Comparison of ENCODE assay signal across 16 mouse cellular contexts in genomic region chr2:29852957-29853485, GRCm38 (mm10). TPM values are rescaled to one million over a fixed set of nuclear protein-coding genes. Genes with fewer than 3 reads are reported as not detected.
DNase-seq lines count a peak whose midpoint lies in the region; ATAC-seq and TF ChIP-seq lines count a peak whose summit lies in the region.
"Had no signal": no experiment of that assay in that cellular context is flagged by ENCODE, and none has a peak within 500 bp of the region (broad histone marks: within the 10 kb centered on the region; RNA-seq: fewer than 3 reads in every experiment).

No protein-coding gene starts in this region.

- no peak for DNase-seq in limb, embryonic 14.5 days (ENCODE audit: low spot score)
- DNase-seq in limb, embryonic 10.5 days (ENCODE audit: low spot score): no peak
- DNase-seq in embryo, embryonic 9.5 days (ENCODE audit: extremely low spot score): peak; percentile 66
- DNase-seq in thymus, postnatal 36 days: no peak
- no peak for DNase-seq in retina, postnatal 1 day
- DNase-seq: adrenal gland, postnatal 36 days; cerebellum, adult 2 months; gastrocnemius, adult 2 months; kidney, adult 18-20 months; kidney, postnatal 36 days; lung, adult 18-20 months; lung, postnatal 4 days; thymus, adult 18-20 months had no signal

- no peak overlapping the region for H3K4me3 ChIP-seq in limb, embryonic 14.5 days (replicated peaks; ENCODE audit: low read length)
- no peak overlapping the region for H3K4me3 ChIP-seq in limb, embryonic 10.5 days
- H3K4me3 ChIP-seq in limb, embryonic 15.5 days: no peak overlapping the region
- no peak overlapping the region for H3K4me3 ChIP-seq in neural tube, embryonic 15.5 days (replicated peaks)
- H3K4me3 ChIP-seq: gastrocnemius, adult 2 months had no signal

- WGBS in limb, embryonic 14.5 days: 54% methylated on average over 4 of the region's 4 CpGs
- WGBS in limb, embryonic 10.5 days: 52% methylated on average over 4 of the region's 4 CpGs
- WGBS in limb, embryonic 15.5 days: 45% methylated on average over 4 of the region's 4 CpGs
- 3% methylated on average over 4 of the region's 4 CpGs for WGBS in neural tube, embryonic 15.5 days

- no peaks in the 10 kb centered on the region for H3K27me3 ChIP-seq in limb, embryonic 14.5 days (ENCODE audit: control insufficient read depth, insufficient read depth, low read length)
- peaks cover 43% of the 10 kb centered on the region for H3K27me3 ChIP-seq in limb, embryonic 10.5 days (ENCODE audit: low read depth, poor library complexity, severe bottlenecking)
- H3K27me3 ChIP-seq in limb, embryonic 15.5 days: peaks cover 12% of the 10 kb centered on the region
- no peaks in the 10 kb centered on the region for H3K27me3 ChIP-seq in neural tube, embryonic 15.5 days (replicated peaks)
- H3K27me3 ChIP-seq: Patski had no signal

- H3K9me3 ChIP-seq in limb, embryonic 14.5 days (ENCODE audit: control insufficient read depth, low read length): no peaks in the 10 kb centered on the region
- no peaks in the 10 kb centered on the region for H3K9me3 ChIP-seq in limb, embryonic 10.5 days (replicated peaks)
- H3K9me3 ChIP-seq in limb, embryonic 15.5 days: no peaks in the 10 kb centered on the region
- no peaks in the 10 kb centered on the region for H3K9me3 ChIP-seq in neural tube, embryonic 15.5 days (replicated peaks)

- TF ChIP-seq POLR2A in limb, embryonic 14.5 days (IDR thresholded peaks at IDR 0.05; ENCODE audit: borderline replicate concordance, extremely low read depth, insufficient read depth, insufficient read length): no peak

- ATAC-seq in limb, embryonic 14.5 days (ENCODE audit: low FRiP score, low read depth): no peak
- no peak for ATAC-seq in limb, embryonic 15.5 days (ENCODE audit: insufficient number of reproducible peaks, low FRiP score, low TSS enrichment, low read depth)
- ATAC-seq in neural tube, embryonic 15.5 days (ENCODE audit: low FRiP score): no peak
- ATAC-seq: Patski had no signal

- 0 out of 2 replicates have a peak overlapping the region, but pooled peaks have one; percentile 19 for H3K27ac ChIP-seq in limb, embryonic 14.5 days (replicated peaks; ENCODE audit: low read depth, low read length)
- no peak overlapping the region for H3K27ac ChIP-seq in limb, embryonic 10.5 days
- H3K27ac ChIP-seq in limb, embryonic 15.5 days: peak overlapping the region; percentile 59
- H3K27ac ChIP-seq in neural tube, embryonic 15.5 days (replicated peaks): 0 out of 2 replicates have a peak overlapping the region, but pooled peaks have one; percentile 37
- H3K27ac ChIP-seq: gastrocnemius, adult 2 months had no signal

- H3K4me2 ChIP-seq in limb, embryonic 14.5 days (replicated peaks; ENCODE audit: low read depth, low read length, severe bottlenecking): no peak overlapping the region
- H3K4me2 ChIP-seq in limb, embryonic 15.5 days: no peak overlapping the region
- no peak overlapping the region for H3K4me2 ChIP-seq in neural tube, embryonic 15.5 days

- H3K4me1 ChIP-seq in limb, embryonic 14.5 days (ENCODE audit: control insufficient read depth, insufficient read depth, low read length): no peaks in the 10 kb centered on the region
- peaks cover 13% of the 10 kb centered on the region for H3K4me1 ChIP-seq in limb, embryonic 10.5 days
- H3K4me1 ChIP-seq in limb, embryonic 15.5 days: peaks cover 13% of the 10 kb centered on the region; the same call in 1 of the 2 replicates
- peaks cover 45% of the 10 kb centered on the region for H3K4me1 ChIP-seq in neural tube, embryonic 15.5 days

- H3K36me3 ChIP-seq in limb, embryonic 14.5 days (ENCODE audit: control insufficient read depth, insufficient read depth, low read length): no peaks in the 10 kb centered on the region
- H3K36me3 ChIP-seq in limb, embryonic 10.5 days: no peaks in the 10 kb centered on the region
- H3K36me3 ChIP-seq in limb, embryonic 15.5 days: no peaks in the 10 kb centered on the region
- H3K36me3 ChIP-seq in neural tube, embryonic 15.5 days: no peaks in the 10 kb centered on the region

- H3K9ac ChIP-seq in limb, embryonic 14.5 days (ENCODE audit: low read depth, low read length, severe bottlenecking): no peak overlapping the region
- no peak overlapping the region for H3K9ac ChIP-seq in limb, embryonic 15.5 days
- H3K9ac ChIP-seq in neural tube, embryonic 15.5 days (replicated peaks): no peak overlapping the region

RNA-seq across cellular contexts. Expression of gene Cercam, which starts 15.9 kb away (rescaled TPM):
- polyA plus RNA-seq in limb, embryonic 14.5 days (2012; rRNA removed): 53.7 and 75.9 TPM in 2 replicates
- 24.8 and 28.1 TPM in 2 replicates for polyA plus RNA-seq in limb, embryonic 14.5 days (2014; fragmentation: Nextera tagmentation; extraction: Ambion mirVana)
- 8.9 and 11.4 TPM in 2 replicates for polyA plus RNA-seq in limb, embryonic 10.5 days (2016; fragmentation: Nextera tagmentation; extraction: Ambion mirVana)
- 53.1 and 64.1 TPM in 2 replicates for polyA plus RNA-seq in limb, embryonic 15.5 days (2015; fragmentation: Nextera tagmentation; extraction: Ambion mirVana)
- 25.8 and 27.4 TPM in 2 replicates for polyA plus RNA-seq in neural tube, embryonic 15.5 days (2015; fragmentation: Nextera tagmentation; extraction: Ambion mirVana)

RNA-seq across cellular contexts. Expression of gene Urm1, which starts 33.1 kb away (rescaled TPM):
- 68.3 and 87.6 TPM in 2 replicates for polyA plus RNA-seq in limb, embryonic 14.5 days (2012; rRNA removed)
- polyA plus RNA-seq in limb, embryonic 14.5 days (2014; fragmentation: Nextera tagmentation; extraction: Ambion mirVana): 26.3 and 28.3 TPM in 2 replicates
- polyA plus RNA-seq in limb, embryonic 10.5 days (2016; fragmentation: Nextera tagmentation; extraction: Ambion mirVana): 20.4 and 25.1 TPM in 2 replicates
- 24.4 and 27.5 TPM in 2 replicates for polyA plus RNA-seq in limb, embryonic 15.5 days (2015; fragmentation: Nextera tagmentation; extraction: Ambion mirVana)
- 27.7 and 28.3 TPM in 2 replicates for polyA plus RNA-seq in neural tube, embryonic 15.5 days (2015; fragmentation: Nextera tagmentation; extraction: Ambion mirVana)

RNA-seq across cellular contexts. Expression of gene Odf2, which starts 36.0 kb away (rescaled TPM):
- polyA plus RNA-seq in limb, embryonic 14.5 days (2012; rRNA removed): 84.6 and 88.0 TPM in 2 replicates
- 42.3 and 47.0 TPM in 2 replicates for polyA plus RNA-seq in limb, embryonic 14.5 days (2014; fragmentation: Nextera tagmentation; extraction: Ambion mirVana)
- 101 and 105 TPM in 2 replicates for polyA plus RNA-seq in limb, embryonic 10.5 days (2016; fragmentation: Nextera tagmentation; extraction: Ambion mirVana)
- polyA plus RNA-seq in limb, embryonic 15.5 days (2015; fragmentation: Nextera tagmentation; extraction: Ambion mirVana): 49.6 and 52.1 TPM in 2 replicates
- 62.4 and 66.8 TPM in 2 replicates for polyA plus RNA-seq in neural tube, embryonic 15.5 days (2015; fragmentation: Nextera tagmentation; extraction: Ambion mirVana)

RNA-seq across cellular contexts. Expression of gene Slc27a4, which starts 50.6 kb away (rescaled TPM):
- 24.0 and 29.7 TPM in 2 replicates for polyA plus RNA-seq in limb, embryonic 14.5 days (2012; rRNA removed)
- 17.1 and 17.7 TPM in 2 replicates for polyA plus RNA-seq in limb, embryonic 14.5 days (2014; fragmentation: Nextera tagmentation; extraction: Ambion mirVana)
- polyA plus RNA-seq in limb, embryonic 10.5 days (2016; fragmentation: Nextera tagmentation; extraction: Ambion mirVana): 8.5 and 9.8 TPM in 2 replicates
- 19.1 and 22.2 TPM in 2 replicates for polyA plus RNA-seq in limb, embryonic 15.5 days (2015; fragmentation: Nextera tagmentation; extraction: Ambion mirVana)
- 43.0 and 48.9 TPM in 2 replicates for polyA plus RNA-seq in neural tube, embryonic 15.5 days (2015; fragmentation: Nextera tagmentation; extraction: Ambion mirVana)
